In genomic region chr5:44226521-44227461, GRCm38 (mm10) we compare ENCODE assay signal across 8 mouse cellular contexts. TPM values are rescaled to one million over a fixed set of nuclear protein-coding genes. Genes with fewer than 3 reads are reported as not detected.
DNase-seq lines count a peak whose midpoint lies in the region; ATAC-seq and TF ChIP-seq lines count a peak whose summit lies in the region.

Tapt1 (minus strand) TSS chr5:44226626.

- peaks cover 11% of the 10 kb centered on the region for H3K4me1 ChIP-seq in bone marrow macrophage, adult 2 months (ENCODE audit: control insufficient read depth, insufficient read depth, low read length)
- H3K4me1 ChIP-seq in embryonic fibroblast, embryonic 13.5 days (ENCODE audit: control insufficient read depth, insufficient read depth, low read length), result peaks cover 7% of the 10 kb centered on the region
- H3K4me1 ChIP-seq in heart, embryonic 10.5 days, result peaks cover 25% of the 10 kb centered on the region
- H3K4me1 ChIP-seq in kidney, embryonic 15.5 days, result peaks cover 38% of the 10 kb centered on the region

- no peaks in the 10 kb centered on the region for H3K36me3 ChIP-seq in heart, embryonic 10.5 days
- no peaks in the 10 kb centered on the region for H3K36me3 ChIP-seq in kidney, embryonic 15.5 days

- TF ChIP-seq CTCF in bone marrow macrophage, adult 2 months (IDR thresholded peaks at IDR 0.05; ENCODE audit: low read depth, low read length), result no peak
- no peak for TF ChIP-seq CTCF in embryonic fibroblast, embryonic 13.5 days (IDR thresholded peaks at IDR 0.05; ENCODE audit: borderline replicate concordance, insufficient read depth, low read length)

- no peak; the same call in 1 of the 2 replicates for TF ChIP-seq POLR2A in bone marrow macrophage, adult 2 months (IDR thresholded peaks at IDR 0.05; ENCODE audit: borderline replicate concordance, low read depth, low read length)
- TF ChIP-seq POLR2A in embryonic fibroblast, embryonic 13.5 days (IDR thresholded peaks at IDR 0.05; ENCODE audit: low read depth, low read length), result peak; percentile 34; the same call in 1 of the 2 replicates

- peak; percentile 96 for ATAC-seq in kidney, embryonic 15.5 days (replicated peaks; ENCODE audit: low FRiP score)

- no peaks in the 10 kb centered on the region for H3K9me3 ChIP-seq in heart, embryonic 10.5 days
- no peaks in the 10 kb centered on the region for H3K9me3 ChIP-seq in kidney, embryonic 15.5 days (replicated peaks)

- under 1% methylated on average over 108 of the region's 121 CpGs for WGBS in heart, embryonic 10.5 days
- WGBS in kidney, embryonic 15.5 days, result under 1% methylated on average over 93 of the region's 121 CpGs

- H3K4me3 ChIP-seq in bone marrow macrophage, adult 2 months (ENCODE audit: insufficient read depth, low read length), result peak within 1 kb of the TSS; percentile 98
- H3K4me3 ChIP-seq in embryonic fibroblast, embryonic 13.5 days (ENCODE audit: insufficient read depth, low read length), result peak within 1 kb of the TSS; percentile 91
- peak within 1 kb of the TSS; percentile 83 for H3K4me3 ChIP-seq in heart, embryonic 10.5 days
- peak within 1 kb of the TSS; percentile 97 for H3K4me3 ChIP-seq in kidney, embryonic 15.5 days (replicated peaks)

- peak within 1 kb of the TSS; percentile 95 for H3K9ac ChIP-seq in kidney, embryonic 15.5 days

- peak within 1 kb of the TSS; percentile 76 for H3K4me2 ChIP-seq in kidney, embryonic 15.5 days

- H3K27me3 ChIP-seq in heart, embryonic 10.5 days (ENCODE audit: insufficient read depth, poor library complexity, severe bottlenecking), result no peaks in the 10 kb centered on the region
- no peaks in the 10 kb centered on the region for H3K27me3 ChIP-seq in kidney, embryonic 15.5 days

- peak within 1 kb of the TSS; percentile 56 for H3K27ac ChIP-seq in bone marrow macrophage, adult 2 months (ENCODE audit: insufficient read depth, low read depth, low read length)
- peak within 1 kb of the TSS; percentile 34 for H3K27ac ChIP-seq in embryonic fibroblast, embryonic 13.5 days (ENCODE audit: insufficient read depth, low read length)
- peak within 1 kb of the TSS; percentile 98 for H3K27ac ChIP-seq in heart, embryonic 10.5 days
- peak within 1 kb of the TSS; percentile 92 for H3K27ac ChIP-seq in kidney, embryonic 15.5 days

- peak; percentile 49 for DNase-seq in 416B (ENCODE audit: low read depth)
- DNase-seq in heart, embryonic 10.5 days (ENCODE audit: low spot score), result peak; percentile 88
- peak; percentile 93 for DNase-seq in liver
- peak; percentile 33 to 72 for DNase-seq in monocyte, adult 2 months (ENCODE audit: low read depth in 1 of 2, low spot score in 2 of 2)
- DNase-seq in spleen, postnatal 14 days (ENCODE audit: low spot score in 2 of 2), result peak; percentile 84 to 86

RNA-seq across cellular contexts. Expression of gene Tapt1, which starts in this region (rescaled TPM):
- 14.3 and 19.9 TPM in 2 replicates for polyA plus RNA-seq in bone marrow macrophage, adult 2 months (2012; ENCODE audit: insufficient read depth, insufficient read length, missing spikeins)
- 36.2 and 41.1 TPM in 2 replicates for polyA plus RNA-seq in embryonic fibroblast, embryonic 13.5 days (2011; ENCODE audit: insufficient read length, low read depth, missing spikeins)
- 25.8 and 29.1 TPM in 2 replicates for polyA plus RNA-seq in heart, embryonic 10.5 days (2016; fragmentation: Nextera tagmentation; extraction: Ambion mirVana)
- polyA plus RNA-seq in kidney, embryonic 15.5 days (2015; fragmentation: Nextera tagmentation; extraction: Ambion mirVana), result 28.5 and 30.0 TPM in 2 replicates

Comparison
In these comparisons a context has a peak if more than half of its experiments do, and no peak if none do; other contexts are left out.
1. Peak in every context shown above with its lines: DNase-seq, ATAC-seq, H3K4me3 ChIP-seq and H3K27ac ChIP-seq.
2. H3K27ac ChIP-seq: peak in every context shown above with its lines; median percentile 98 in heart, embryonic 10.5 days; 92 in kidney, embryonic 15.5 days; 56 in bone marrow macrophage, adult 2 months; 34 in embryonic fibroblast, embryonic 13.5 days.